Mouse (Mus musculus): ENCODE measurements around the gene Pcdh15. TPM values are rescaled to one million over a fixed set of nuclear protein-coding genes. Genes with fewer than 3 reads are reported as not detected.

Gene Pcdh15
- polyA plus RNA-seq, 1 experiment from 2014 or later: 0.78 TPM

- Histone ChIP-seq H3K4me3 (ENCODE audit: low read length) (no peak overlapping the region), H3K4me2 (ENCODE audit: low read depth, low read length) (no peak overlapping the region), H3K36me3 (ENCODE audit: control insufficient read depth, insufficient read depth, low read length) (no peaks in the 10 kb centered on the region), H3K27ac (ENCODE audit: low read length) (no peak overlapping the region), H3K9me3 (ENCODE audit: control insufficient read depth, low read length) (no peaks in the 10 kb centered on the region), H3K27me3 (replicated peaks; ENCODE audit: control insufficient read depth, insufficient read depth, low read length) (no peaks in the 10 kb centered on the region), H3K9ac (ENCODE audit: low read depth, low read length) (no peak overlapping the region), H3K4me1 (ENCODE audit: control insufficient read depth, insufficient read depth, low read length) (no peaks in the 10 kb centered on the region)
- 71% methylated on average over 3 of the region's 3 CpGs for WGBS
- no peak for ATAC-seq
These were observed 839.8 kb downstream of the Pcdh15 start for GRCm38 (mm10) chr10:73938989-73939388.

DNA sequence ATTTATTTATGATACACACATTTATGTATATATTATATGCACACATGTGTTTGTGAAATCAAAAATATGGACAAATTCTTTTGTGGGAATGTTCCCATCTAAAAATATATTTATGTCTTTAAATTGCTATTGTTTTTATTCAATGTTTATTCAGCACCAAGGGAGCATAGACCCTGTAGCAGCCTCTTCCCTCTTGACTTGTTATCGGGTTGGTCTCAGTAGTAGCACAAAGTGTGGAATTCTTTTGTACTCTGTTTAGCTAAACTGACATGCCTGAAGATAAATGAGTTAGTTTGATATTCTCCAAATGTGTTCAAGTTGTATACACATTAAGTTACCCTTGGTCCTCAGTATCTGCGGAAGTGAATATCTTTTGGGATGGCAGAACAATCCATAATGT is 848.7 kb downstream of the Pcdh15 start:
- no peaks in the 10 kb centered on the region for H3K27me3 ChIP-seq (replicated peaks; ENCODE audit: control insufficient read depth, insufficient read depth, low read length)
- H3K4me3 ChIP-seq (ENCODE audit: low read length): no peak overlapping the region
- no peaks in the 10 kb centered on the region for H3K9me3 ChIP-seq (ENCODE audit: control insufficient read depth, low read length)
- WGBS: 47% methylated on average over 2 of the region's 2 CpGs
- H3K4me1 ChIP-seq (ENCODE audit: control insufficient read depth, insufficient read depth, low read length): no peaks in the 10 kb centered on the region
- no peak for ATAC-seq
- no peaks in the 10 kb centered on the region for H3K36me3 ChIP-seq (ENCODE audit: control insufficient read depth, insufficient read depth, low read length)
- H3K4me2 ChIP-seq (ENCODE audit: low read depth, low read length): no peak overlapping the region
- no peak overlapping the region for H3K9ac ChIP-seq (ENCODE audit: low read depth, low read length)
- H3K27ac ChIP-seq (ENCODE audit: low read length): no peak overlapping the region

- H3K27ac ChIP-seq (ENCODE audit: low read length): no peak overlapping the region
- no peak overlapping the region for H3K9ac ChIP-seq (ENCODE audit: low read depth, low read length)
- H3K4me3 ChIP-seq (ENCODE audit: low read length): no peak overlapping the region
- no peaks in the 10 kb centered on the region for H3K36me3 ChIP-seq (ENCODE audit: control insufficient read depth, insufficient read depth, low read length)
- no peaks in the 10 kb centered on the region for H3K27me3 ChIP-seq (replicated peaks; ENCODE audit: control insufficient read depth, insufficient read depth, low read length)
- no peaks in the 10 kb centered on the region for H3K9me3 ChIP-seq (ENCODE audit: control insufficient read depth, low read length)
- no peak for ATAC-seq
- no peak overlapping the region for H3K4me2 ChIP-seq (ENCODE audit: low read depth, low read length)
- no peaks in the 10 kb centered on the region for H3K4me1 ChIP-seq (ENCODE audit: control insufficient read depth, insufficient read depth, low read length)
- WGBS: 86% methylated on average over 4 of the region's 4 CpGs
These were observed 854.2 kb downstream of the Pcdh15 start for GRCm38 (mm10) chr10:73953362-73953761.

DNA sequence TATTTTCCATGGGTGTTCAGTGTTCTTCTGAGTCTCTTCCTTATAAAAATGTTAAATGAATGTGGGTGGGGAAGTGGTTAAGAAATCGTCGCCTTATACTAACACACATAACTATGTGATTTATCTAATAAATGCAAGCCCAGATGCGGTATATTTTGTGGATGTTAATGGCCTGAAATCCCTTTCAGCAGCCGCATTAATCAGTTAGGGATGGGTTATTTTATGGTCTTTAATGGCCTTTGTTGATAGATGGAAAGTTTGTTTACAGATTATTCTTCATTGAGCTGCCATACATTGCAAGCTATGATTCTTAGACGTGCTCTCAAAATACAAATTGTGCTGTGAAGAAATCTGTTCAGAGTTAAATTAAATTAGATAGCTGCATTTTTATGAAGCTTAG is 884.9 kb downstream of the Pcdh15 start:
- ATAC-seq: no peak
- H3K9me3 ChIP-seq (ENCODE audit: control insufficient read depth, low read length): no peaks in the 10 kb centered on the region
- H3K4me1 ChIP-seq (ENCODE audit: control insufficient read depth, insufficient read depth, low read length): no peaks in the 10 kb centered on the region
- H3K4me2 ChIP-seq (ENCODE audit: low read depth, low read length): no peak overlapping the region
- no peak overlapping the region for H3K27ac ChIP-seq (ENCODE audit: low read length)
- H3K36me3 ChIP-seq (ENCODE audit: control insufficient read depth, insufficient read depth, low read length): no peaks in the 10 kb centered on the region
- H3K9ac ChIP-seq (ENCODE audit: low read depth, low read length): no peak overlapping the region
- no peaks in the 10 kb centered on the region for H3K27me3 ChIP-seq (replicated peaks; ENCODE audit: control insufficient read depth, insufficient read depth, low read length)
- no peak overlapping the region for H3K4me3 ChIP-seq (ENCODE audit: low read length)
- WGBS: 53% methylated on average over 5 of the region's 5 CpGs

GRCm38 (mm10) chr10:74008836-74009235 is 909.7 kb downstream of the Pcdh15 start:
- no peak overlapping the region for H3K4me2 ChIP-seq (ENCODE audit: low read depth, low read length)
- H3K4me1 ChIP-seq (ENCODE audit: control insufficient read depth, insufficient read depth, low read length): no peaks in the 10 kb centered on the region
- H3K9me3 ChIP-seq (ENCODE audit: control insufficient read depth, low read length): no peaks in the 10 kb centered on the region
- no peaks in the 10 kb centered on the region for H3K27me3 ChIP-seq (replicated peaks; ENCODE audit: control insufficient read depth, insufficient read depth, low read length)
- 50% methylated on average over 1 of the region's 1 CpGs for whole genome bisulfite sequencing
- no peaks in the 10 kb centered on the region for H3K36me3 ChIP-seq (ENCODE audit: control insufficient read depth, insufficient read depth, low read length)
- no peak overlapping the region for H3K9ac ChIP-seq (ENCODE audit: low read depth, low read length)
- no peak for ATAC-seq
- H3K27ac ChIP-seq (ENCODE audit: low read length): no peak overlapping the region
- no peak overlapping the region for H3K4me3 ChIP-seq (ENCODE audit: low read length)

GRCm38 (mm10) chr10:74023091-74023490 is 923.9 kb downstream of the Pcdh15 start:
- H3K4me1 ChIP-seq (ENCODE audit: control insufficient read depth, insufficient read depth, low read length): no peaks in the 10 kb centered on the region
- H3K27me3 ChIP-seq (replicated peaks; ENCODE audit: control insufficient read depth, insufficient read depth, low read length): no peaks in the 10 kb centered on the region
- H3K27ac ChIP-seq (ENCODE audit: low read length): no peak overlapping the region
- ATAC-seq: no peak
- H3K36me3 ChIP-seq (ENCODE audit: control insufficient read depth, insufficient read depth, low read length): no peaks in the 10 kb centered on the region
- H3K9me3 ChIP-seq (ENCODE audit: control insufficient read depth, low read length): no peaks in the 10 kb centered on the region
- H3K4me3 ChIP-seq (ENCODE audit: low read length): no peak overlapping the region
- no peak overlapping the region for H3K9ac ChIP-seq (ENCODE audit: low read depth, low read length)
- 83% methylated on average over 1 of the region's 1 CpGs for WGBS
- H3K4me2 ChIP-seq (ENCODE audit: low read depth, low read length): no peak overlapping the region

DNA sequence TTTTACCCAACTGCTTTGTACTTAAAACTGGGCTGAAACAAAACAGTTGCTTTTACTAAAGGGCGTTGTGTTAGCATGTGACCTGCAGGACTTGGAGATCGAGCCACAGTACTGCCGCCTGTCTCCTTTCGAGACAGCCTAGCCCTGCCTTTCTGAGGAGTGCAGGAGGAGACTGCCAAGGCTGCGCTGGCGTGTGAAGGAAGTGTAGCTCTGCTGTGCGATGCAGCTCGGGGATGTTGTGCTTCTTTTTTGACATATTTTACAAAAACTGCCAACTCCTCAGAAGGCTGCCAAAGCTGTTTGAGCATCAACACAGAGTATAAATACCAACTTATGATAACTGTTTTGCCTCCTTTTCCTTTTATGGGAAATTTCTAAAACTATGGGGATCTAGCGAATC is 953.9 kb downstream of the Pcdh15 start:
- Histone ChIP-seq H3K4me1 (ENCODE audit: control insufficient read depth, insufficient read depth, low read length) (no peaks in the 10 kb centered on the region), H3K9me3 (ENCODE audit: control insufficient read depth, low read length) (no peaks in the 10 kb centered on the region), H3K4me2 (ENCODE audit: low read depth, low read length) (no peak overlapping the region), H3K27ac (ENCODE audit: low read length) (no peak overlapping the region), H3K27me3 (replicated peaks; ENCODE audit: control insufficient read depth, insufficient read depth, low read length) (no peaks in the 10 kb centered on the region), H3K9ac (ENCODE audit: low read depth, low read length) (no peak overlapping the region), H3K36me3 (ENCODE audit: control insufficient read depth, insufficient read depth, low read length) (no peaks in the 10 kb centered on the region), H3K4me3 (ENCODE audit: low read length) (no peak overlapping the region)
- WGBS: 47% methylated on average over 9 of the region's 9 CpGs
- no peak for ATAC-seq

DNA sequence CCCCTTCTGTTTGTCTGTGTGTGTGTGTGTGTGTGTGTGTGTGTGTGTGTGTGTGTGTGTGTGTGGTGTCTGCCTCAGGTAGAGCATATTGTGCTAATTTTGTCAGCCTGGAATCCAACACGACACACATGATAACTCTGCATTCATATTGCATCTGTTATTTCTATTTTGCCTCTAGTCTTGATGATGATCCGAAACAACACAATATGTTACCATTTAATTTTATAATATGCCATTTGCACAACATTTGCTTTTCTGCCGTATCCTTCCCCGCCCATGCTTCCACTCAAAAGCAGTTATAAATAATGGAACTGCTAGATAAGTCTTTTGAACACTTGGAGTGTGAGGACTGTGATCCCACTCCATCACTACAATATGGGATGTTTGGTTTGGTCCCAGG is 987.5 kb downstream of the Pcdh15 start:
- no peaks in the 10 kb centered on the region for H3K36me3 ChIP-seq (ENCODE audit: control insufficient read depth, insufficient read depth, low read length)
- no peaks in the 10 kb centered on the region for H3K27me3 ChIP-seq (replicated peaks; ENCODE audit: control insufficient read depth, insufficient read depth, low read length)
- ATAC-seq: no peak

GRCm38 (mm10) chr10:74098296-74098695 is 999.2 kb downstream of the Pcdh15 start:
- no peak overlapping the region for H3K4me3 ChIP-seq (ENCODE audit: low read length)
- H3K27me3 ChIP-seq (replicated peaks; ENCODE audit: control insufficient read depth, insufficient read depth, low read length): no peaks in the 10 kb centered on the region
- no peaks in the 10 kb centered on the region for H3K36me3 ChIP-seq (ENCODE audit: control insufficient read depth, insufficient read depth, low read length)
- H3K9me3 ChIP-seq (ENCODE audit: control insufficient read depth, low read length): no peaks in the 10 kb centered on the region
- no peak overlapping the region for H3K27ac ChIP-seq (ENCODE audit: low read length)
- no peak for ATAC-seq
- H3K4me2 ChIP-seq (ENCODE audit: low read depth, low read length): no peak overlapping the region
- 93% methylated on average over 1 of the region's 1 CpGs for WGBS
- H3K4me1 ChIP-seq (ENCODE audit: control insufficient read depth, insufficient read depth, low read length): no peaks in the 10 kb centered on the region
- H3K9ac ChIP-seq (ENCODE audit: low read depth, low read length): no peak overlapping the region

More for the DNA sequence above, 987.5 kb downstream of the Pcdh15 start:
- no peaks in the 10 kb centered on the region for H3K9me3 ChIP-seq (ENCODE audit: control insufficient read depth, low read length)
- H3K4me1 ChIP-seq (ENCODE audit: control insufficient read depth, insufficient read depth, low read length): no peaks in the 10 kb centered on the region
- no peak overlapping the region for H3K9ac ChIP-seq (ENCODE audit: low read depth, low read length)
- H3K27ac ChIP-seq (ENCODE audit: low read length): no peak overlapping the region
- WGBS: 86% methylated on average over 4 of the region's 4 CpGs
- H3K4me3 ChIP-seq (ENCODE audit: low read length): no peak overlapping the region
- H3K4me2 ChIP-seq (ENCODE audit: low read depth, low read length): no peak overlapping the region

DNA sequence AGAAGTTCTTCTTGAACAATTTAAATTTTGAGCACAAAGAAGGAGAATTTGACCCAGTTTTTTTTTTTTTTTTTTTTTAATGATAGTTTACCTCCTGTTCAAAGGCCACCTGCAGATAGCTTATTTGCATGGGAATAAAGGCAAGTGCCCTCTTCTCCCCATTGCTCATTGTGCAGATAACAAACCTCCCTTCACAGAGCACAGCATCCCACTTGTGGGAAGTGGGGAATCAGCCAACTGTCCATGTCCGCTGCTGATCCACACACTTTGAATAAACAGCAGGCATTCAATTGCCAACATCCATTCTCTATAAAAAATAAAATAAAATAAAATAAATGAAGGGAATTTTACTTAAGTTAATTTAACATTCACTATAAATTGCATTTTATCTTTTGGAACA is 1015.0 kb downstream of the Pcdh15 start:
- Histone ChIP-seq H3K4me2 (ENCODE audit: low read depth, low read length) (no peak overlapping the region), H3K27me3 (replicated peaks; ENCODE audit: control insufficient read depth, insufficient read depth, low read length) (no peaks in the 10 kb centered on the region), H3K9me3 (ENCODE audit: control insufficient read depth, low read length) (no peaks in the 10 kb centered on the region), H3K4me3 (ENCODE audit: low read length) (no peak overlapping the region), H3K27ac (ENCODE audit: low read length) (no peak overlapping the region), H3K36me3 (ENCODE audit: control insufficient read depth, insufficient read depth, low read length) (no peaks in the 10 kb centered on the region), H3K9ac (ENCODE audit: low read depth, low read length) (no peak overlapping the region), H3K4me1 (ENCODE audit: control insufficient read depth, insufficient read depth, low read length) (no peaks in the 10 kb centered on the region)
- no peak for ATAC-seq
- WGBS: 71% methylated on average over 1 of the region's 1 CpGs

Data from intestine, embryonic 16.5 days (tissue).